Mouse (Mus musculus): Measurements from ENCODE around the gene Dmbx1.

- TF ChIP-seq CTCF (IDR thresholded peaks at IDR 0.05; ENCODE audit: low read depth) = no peak
- no peak for TF ChIP-seq EP300 (IDR thresholded peaks at IDR 0.05; ENCODE audit: low read depth)
Measured at GRCm38 (mm10) chr4:115979437-115979836, 39.7 kb upstream of the Dmbx1 start.

Data from liver, embryonic 14.5 days (tissue).